Mouse (Mus musculus) MN1 (cell line): ENCODE data around the gene Odf3b.

ENCODE experiments used
- DNase-seq: peaks from one replicate; pipeline ENCODE4 v3.0.0-alpha.2; 2016; ENCODE audit warnings: low spot score

The Odf3b gene

DNA sequence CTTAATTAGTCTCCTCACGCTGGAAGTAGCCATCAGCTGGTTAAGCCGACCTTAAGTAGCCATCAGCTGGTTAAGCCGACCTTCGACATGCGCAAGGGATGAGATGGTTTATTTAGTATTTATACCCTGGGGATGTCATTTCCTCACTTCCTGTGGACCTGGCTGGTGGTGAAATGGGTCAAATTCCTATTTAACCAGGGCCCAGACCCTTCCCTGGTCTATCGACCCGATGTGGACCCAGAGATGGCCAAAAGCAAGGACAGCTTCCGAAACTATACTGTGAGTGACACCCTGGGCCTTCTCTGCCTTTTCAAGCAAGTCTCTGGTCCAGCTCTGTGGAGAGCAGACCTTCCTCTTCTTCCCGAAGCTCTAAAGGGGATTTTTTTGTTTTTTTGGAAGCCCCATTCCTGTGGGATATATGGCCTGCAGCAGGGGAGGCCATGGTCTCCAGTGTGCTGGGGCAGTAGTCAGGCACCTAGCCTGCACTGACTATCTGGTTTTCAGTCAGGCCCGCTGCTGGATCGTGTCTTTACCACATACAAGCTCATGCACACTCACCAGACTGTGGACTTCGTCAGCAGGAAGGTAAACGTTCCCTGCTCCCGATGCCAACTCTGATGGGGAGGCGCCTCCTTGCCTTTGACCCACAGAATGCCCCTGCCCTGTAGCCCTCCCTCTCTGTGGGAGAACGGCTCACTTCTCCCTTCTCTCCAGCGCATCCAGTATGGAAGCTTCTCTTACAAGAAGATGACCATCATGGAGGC lies 44.1 kb downstream of the Odf3b start:
- DNase-seq: no peak

DNA sequence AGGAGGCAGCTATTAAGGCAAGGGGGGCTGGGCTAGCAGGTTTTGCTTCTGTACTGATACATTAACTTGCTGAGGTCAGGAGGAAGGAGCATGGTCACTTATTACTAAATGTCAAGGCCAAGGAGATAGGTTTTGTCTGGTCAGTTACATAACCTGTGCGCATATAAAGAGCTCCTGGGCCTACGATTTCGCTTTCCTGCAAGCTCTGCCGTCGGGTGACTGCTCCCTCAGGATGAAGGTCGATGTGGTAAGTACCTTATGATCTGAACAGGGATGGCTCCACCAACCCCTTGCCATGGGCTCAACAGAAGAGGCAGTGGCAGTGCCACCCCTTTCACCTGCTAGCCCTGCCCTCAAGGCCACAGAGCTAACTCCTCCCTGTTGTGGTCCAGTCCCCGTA lies 44.8 kb downstream of the Odf3b start, which contains the start of gene Miox:
Miox (plus strand) TSS at position 128 of the 400 bp plus-strand sequence.
- DNase-seq: no peak
